Mouse (Mus musculus): ENCODE data around the gene Atrnl1.

Gene Atrnl1

GRCm38 (mm10) chr19:57970342-57970895 lies 359.6 kb downstream of the Atrnl1 start:
- 48% methylated on average over 13 of the region's 13 CpGs for WGBS

- WGBS: 86% methylated on average over 6 of the region's 6 CpGs
These were observed 364.4 kb downstream of the Atrnl1 start for GRCm38 (mm10) chr19:57975201-57975600.

- 64% methylated on average over 21 of the region's 21 CpGs for WGBS
These were observed 375.4 kb downstream of the Atrnl1 start for GRCm38 (mm10) chr19:57985918-57986900.

GRCm38 (mm10) chr19:57987696-57988393 lies 377.0 kb downstream of the Atrnl1 start:
- 89% methylated on average over 17 of the region's 17 CpGs for WGBS

GRCm38 (mm10) chr19:57988559-57989093 lies 377.8 kb downstream of the Atrnl1 start:
- WGBS: 85% methylated on average over 10 of the region's 10 CpGs

- WGBS: 70% methylated on average over 14 of the region's 14 CpGs
These were observed 380.4 kb downstream of the Atrnl1 start for GRCm38 (mm10) chr19:57991099-57991760.

- 95% methylated on average over 15 of the region's 15 CpGs for WGBS
These were observed 383.5 kb downstream of the Atrnl1 start for GRCm38 (mm10) chr19:57994174-57994833.

- 97% methylated on average over 8 of the region's 8 CpGs for WGBS
These were observed 384.2 kb downstream of the Atrnl1 start for GRCm38 (mm10) chr19:57995015-57995414.

- 44% methylated on average over 4 of the region's 4 CpGs for WGBS
These were observed 387.1 kb downstream of the Atrnl1 start for GRCm38 (mm10) chr19:57997961-57998360.

- 91% methylated on average over 1 of the region's 1 CpGs for WGBS
These were observed 400.8 kb downstream of the Atrnl1 start for GRCm38 (mm10) chr19:58011636-58012035.

GRCm38 (mm10) chr19:58015741-58016140 lies 404.9 kb downstream of the Atrnl1 start:
- 96% methylated on average over 6 of the region's 6 CpGs for WGBS

GRCm38 (mm10) chr19:58016561-58017453 lies 406.0 kb downstream of the Atrnl1 start:
- 81% methylated on average over 9 of the region's 9 CpGs for WGBS

- 94% methylated on average over 3 of the region's 3 CpGs for WGBS
These were observed 406.6 kb downstream of the Atrnl1 start for GRCm38 (mm10) chr19:58017468-58017867.

GRCm38 (mm10) chr19:58018698-58019097 lies 407.9 kb downstream of the Atrnl1 start:
- 54% methylated on average over 5 of the region's 5 CpGs for WGBS

- 92% methylated on average over 8 of the region's 8 CpGs for WGBS
These were observed 410.9 kb downstream of the Atrnl1 start for GRCm38 (mm10) chr19:58021514-58022284.

- 93% methylated on average over 14 of the region's 14 CpGs for WGBS
These were observed 412.5 kb downstream of the Atrnl1 start for GRCm38 (mm10) chr19:58023216-58023825.

GRCm38 (mm10) chr19:58025053-58025452 lies 414.2 kb downstream of the Atrnl1 start:
- 64% methylated on average over 2 of the region's 2 CpGs for WGBS

GRCm38 (mm10) chr19:58029661-58030060 lies 418.8 kb downstream of the Atrnl1 start:
- WGBS: 36% methylated on average over 2 of the region's 2 CpGs

- WGBS: 94% methylated on average over 5 of the region's 5 CpGs
These were observed 422.4 kb downstream of the Atrnl1 start for GRCm38 (mm10) chr19:58033241-58033640.

Measured in cerebral cortex, adult 2 months (tissue).